Mouse (Mus musculus) ES-E14 (cell line): ENCODE data around the gene Muc4. TPM values are rescaled to one million over a fixed set of nuclear protein-coding genes. Genes with fewer than 3 reads are reported as not detected.

Experiments used
- DNase-seq: peaks from one replicate; pipeline ENCODE4 v3.0.0-alpha.2; 2013; ENCODE audit warnings: low read depth, low spot score
- H3K27ac ChIP-seq: 2 replicates; pipeline ENCODE4 v1.5.1; 2012; ENCODE audit warnings: low read depth, mild to moderate bottlenecking, low read length, moderate library complexity, mixed read lengths; ENCODE audit not compliant: poor library complexity, insufficient read depth, severe bottlenecking
- H3K36me3 ChIP-seq: 2 replicates; pipeline ENCODE4 v1.6.1; 2012; ENCODE audit warnings: mild to moderate bottlenecking, low read length, moderate library complexity, mixed read lengths; ENCODE audit not compliant: control insufficient read depth, poor library complexity, insufficient read depth, severe bottlenecking
- H3K4me1 ChIP-seq, 2 experiments: fragments of 150-350 bp in 1 of 2; sonication (generic) in 1 of 2; 2 replicates each; pipeline ENCODE4 v1.6.1; 2012; ENCODE audit warnings: low read length in 2 of 2, mild to moderate bottlenecking in 1 of 2, mixed read lengths in 1 of 2; ENCODE audit not compliant: control insufficient read depth in 2 of 2, insufficient read depth in 2 of 2, poor library complexity in 1 of 2
- H3K4me3 ChIP-seq, 2 experiments: fragments of 150-350 bp in 1 of 2; sonication (generic) in 1 of 2; 2 replicates each; pipeline ENCODE4 v1.5.1; 2012; ENCODE audit warnings: low read length in 2 of 2, low read depth in 1 of 2, mild to moderate bottlenecking in 1 of 2, mixed read lengths in 1 of 2; ENCODE audit not compliant: insufficient read depth in 1 of 2, poor library complexity in 1 of 2, severe bottlenecking in 1 of 2
- H3K9ac ChIP-seq: 2 replicates; pipeline ENCODE4 v1.6.1; 2012; ENCODE audit warnings: low read depth, mild to moderate bottlenecking, low read length, mixed read lengths; ENCODE audit not compliant: poor library complexity, insufficient read depth, severe bottlenecking
- H3K9me3 ChIP-seq: fragments of 150-350 bp; sonication (generic); 2 replicates; pipeline ENCODE4 v1.6.1; 2012; ENCODE audit warnings: low read depth, mild to moderate bottlenecking, low read length; ENCODE audit not compliant: control insufficient read depth, insufficient read depth
- CHD2 ChIP-seq: IDR thresholded peaks from 2 replicates; pipeline ENCODE4 v1.6.1; 2014; ENCODE audit warnings: mild to moderate bottlenecking, low read depth, low read length, inconsistent platforms
- HCFC1 ChIP-seq: IDR thresholded peaks from 2 replicates; pipeline ENCODE4 v1.6.1; 2012; ENCODE audit warnings: low read length, inconsistent platforms, borderline replicate concordance; ENCODE audit not compliant: insufficient read depth
- MAFK ChIP-seq: IDR thresholded peaks from 2 replicates; pipeline ENCODE4 v1.6.1; 2014; ENCODE audit warnings: mild to moderate bottlenecking, low read depth, low read length, inconsistent platforms; ENCODE audit not compliant: insufficient read depth
- ZC3H11A ChIP-seq: IDR thresholded peaks from 2 replicates; pipeline ENCODE4 v1.6.1; 2012; ENCODE audit warnings: low read depth, mild to moderate bottlenecking, inconsistent platforms, low read length, borderline replicate concordance
- ZNF384 ChIP-seq: IDR thresholded peaks from 2 replicates; pipeline ENCODE4 v1.6.1; 2012; ENCODE audit warnings: low read depth, low read length, inconsistent platforms
- in situ Hi-C, 2 experiments: fragments of 600-800 bp; cut with MboI; formaldehyde crosslinking; loops; one replicate each; pipeline ENCODE4 v1.15.1; 2025; ENCODE audit warnings: low sequenced_read_pairs in 2 of 2, inconsistent platforms in 1 of 2; ENCODE audit not compliant: unreplicated experiment in 2 of 2
- total RNA-seq: library from RNA; depleted of rRNA; stranded (reverse); fragments of 300-350 nt; gene quantifications from 2 replicates; pipeline ENCODE4 v1.2.3, GENCODE M21; 2012

The Muc4 gene
- total RNA-seq, 1 experiment: 0.13 TPM

DNA sequence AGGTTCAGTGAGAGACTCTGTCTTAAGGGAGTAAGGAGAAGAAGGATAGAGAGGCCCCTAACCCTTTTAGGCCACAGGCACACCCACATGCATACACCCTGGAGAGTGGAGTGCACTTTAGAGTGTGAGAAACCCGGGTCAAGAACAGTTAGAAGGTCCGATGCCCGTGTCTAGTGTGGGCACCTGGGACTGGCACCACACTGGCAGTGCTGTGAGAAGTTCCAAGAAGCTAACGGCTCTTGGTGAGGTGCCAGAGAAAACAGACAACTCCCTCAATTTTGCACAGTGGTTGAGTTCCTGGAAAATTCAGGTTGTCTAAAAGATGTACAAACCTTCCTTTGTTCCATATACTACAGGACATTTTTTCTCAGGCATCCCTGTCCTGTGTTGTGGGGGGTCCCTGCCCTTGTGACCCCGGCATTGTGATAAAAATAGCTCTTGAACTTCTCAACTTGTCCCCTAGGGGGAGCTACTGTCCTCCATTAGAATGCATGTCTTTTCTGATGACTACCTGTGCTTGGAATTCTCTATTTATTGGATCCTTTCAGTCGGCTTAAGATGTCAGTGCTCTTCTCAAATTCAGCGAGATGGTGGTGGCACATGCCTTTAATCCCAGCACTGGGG, 38.7 kb upstream of the Muc4 start:
- DNase-seq: peak; percentile 71
- Histone ChIP-seq H3K9me3 (no peaks in the 10 kb centered on the region), H3K9ac (no peak overlapping the region), H3K4me3 (no peak overlapping the region), H3K36me3 (no peaks in the 10 kb centered on the region), H3K27ac (no peak overlapping the region), H3K4me1 (peaks cover 0 to 4% of the 10 kb centered on the region in 2 experiments; a peak in 1 of 4 replicates)
- in situ Hi-C loops: no loop called here
- no peak for TF ChIP-seq ZNF384
- TF ChIP-seq HCFC1: no peak
- TF ChIP-seq MAFK: no peak
- no peak for TF ChIP-seq ZC3H11A
- no peak for TF ChIP-seq CHD2

DNA sequence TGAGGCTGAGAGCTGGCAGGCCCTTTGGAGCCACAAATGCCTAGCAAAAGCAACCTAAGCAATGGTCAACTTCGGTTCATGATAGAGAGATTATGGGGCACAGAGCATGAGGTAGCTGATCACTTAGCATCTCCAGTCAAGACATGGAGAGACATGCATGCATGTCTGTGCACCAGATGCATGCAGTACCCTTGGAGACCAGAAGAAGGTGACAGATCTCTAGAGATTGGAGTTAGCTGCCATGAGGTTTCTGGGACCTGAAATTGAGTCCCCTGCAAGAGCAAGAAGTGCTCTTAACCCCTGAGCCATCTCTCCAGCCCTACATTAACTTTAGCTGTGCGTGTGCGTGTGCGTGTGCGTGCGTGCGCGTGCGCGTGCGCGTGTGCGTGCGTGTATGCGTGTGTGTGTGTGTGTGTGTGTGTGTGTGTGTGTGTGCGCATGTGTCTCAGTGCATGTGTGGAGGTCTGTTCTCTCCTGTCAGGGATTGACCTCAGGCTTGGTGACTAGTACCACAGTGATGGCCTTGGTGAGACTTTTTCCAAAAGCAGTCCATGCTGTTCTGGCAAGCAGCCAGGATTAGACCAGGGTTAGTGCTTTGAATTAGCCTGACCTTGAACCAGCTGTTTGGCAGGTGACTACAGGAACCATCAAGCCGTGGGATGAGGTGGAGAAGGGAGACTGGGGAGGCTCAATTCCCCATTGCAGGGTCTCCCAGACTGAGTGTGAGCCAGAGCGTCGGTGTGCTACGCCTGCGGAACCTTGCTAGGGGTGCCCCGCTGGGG, 37.8 kb upstream of the Muc4 start:
- H3K36me3 ChIP-seq: no peaks in the 10 kb centered on the region
- no peak overlapping the region for H3K4me3 ChIP-seq
- peak; percentile 38 for DNase-seq
- TF ChIP-seq CHD2: no peak
- TF ChIP-seq ZNF384: no peak
- TF ChIP-seq HCFC1: no peak
- no peak for TF ChIP-seq ZC3H11A
- TF ChIP-seq MAFK: no peak
- H3K9me3 ChIP-seq: no peaks in the 10 kb centered on the region
- peaks cover 0 to 4% of the 10 kb centered on the region in 2 experiments; a peak in 1 of 4 replicates for H3K4me1 ChIP-seq
- no peak overlapping the region for H3K27ac ChIP-seq
- H3K9ac ChIP-seq: no peak overlapping the region
- in situ Hi-C loops: no loop called here

DNA sequence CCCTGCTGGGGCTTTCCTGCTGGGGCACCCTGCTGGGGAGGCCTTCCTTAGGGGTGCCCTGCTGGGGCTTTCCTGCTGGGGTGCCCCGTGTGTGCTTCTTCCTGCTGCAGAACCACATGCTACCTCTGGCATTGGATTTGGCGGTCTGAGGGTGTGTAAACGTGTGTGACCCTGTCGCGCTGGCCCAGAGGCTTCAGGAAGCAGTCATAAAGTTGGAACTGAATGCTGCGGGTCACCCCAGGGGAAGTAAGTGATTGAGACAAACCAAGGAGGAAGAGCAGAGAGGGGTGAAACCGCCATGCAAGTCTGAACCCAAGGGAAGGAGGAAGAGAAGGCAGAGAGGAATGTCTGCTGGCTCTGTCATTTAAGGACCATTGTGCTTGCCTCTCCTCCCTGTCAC, 37.1 kb upstream of the Muc4 start:
- Histone ChIP-seq H3K4me3 (peak overlapping the region in 1 of 2 experiments; percentile 26; a peak in 1 of 4 replicates), H3K27ac (no peak overlapping the region), H3K9me3 (no peaks in the 10 kb centered on the region), H3K9ac (no peak overlapping the region; the same call in 1 of the 2 replicates), H3K36me3 (no peaks in the 10 kb centered on the region), H3K4me1 (peaks cover 0 to 4% of the 10 kb centered on the region in 2 experiments; a peak in 1 of 4 replicates)
- in situ Hi-C loops: no loop called here
- TF ChIP-seq CHD2: no peak
- TF ChIP-seq ZC3H11A: no peak
- TF ChIP-seq MAFK: no peak
- TF ChIP-seq HCFC1: no peak
- no peak for TF ChIP-seq ZNF384
- DNase-seq: no peak

DNA sequence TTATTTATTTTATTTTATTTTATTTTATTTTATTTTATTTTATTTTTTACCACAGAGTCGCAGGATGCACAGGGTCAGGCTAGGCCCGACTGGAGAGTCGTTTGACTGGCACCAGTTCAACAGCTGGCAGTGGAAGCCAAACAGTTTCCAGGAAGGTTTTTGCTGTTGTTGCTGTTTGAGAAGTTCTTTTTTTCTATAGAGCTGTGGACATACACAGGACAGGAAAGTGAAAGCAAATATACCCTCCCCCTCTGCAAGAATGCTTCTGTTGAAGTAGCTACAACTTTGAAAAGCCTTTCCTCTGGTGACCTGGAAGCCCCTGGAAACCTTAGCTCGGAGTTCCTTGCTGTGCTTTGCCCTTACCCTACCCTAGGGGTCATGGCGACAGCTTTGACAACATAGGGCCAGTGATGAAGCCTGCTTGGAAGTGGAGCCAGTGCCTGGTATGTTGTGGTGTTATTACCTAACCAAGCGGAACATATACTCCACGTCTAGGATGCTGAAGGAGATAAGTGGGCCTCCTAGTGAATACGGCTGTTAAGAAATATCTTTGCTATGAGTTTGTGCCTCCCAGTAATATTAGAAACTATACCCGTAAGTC, 32.3 kb upstream of the Muc4 start:
- Histone ChIP-seq H3K4me1 (0 out of 4 replicates have a peak, but pooled peaks cover 0 to 2% of the 10 kb centered on the region in 2 experiments), H3K36me3 (no peaks in the 10 kb centered on the region), H3K9ac (no peak overlapping the region), H3K9me3 (no peaks in the 10 kb centered on the region), H3K4me3 (no peak overlapping the region), H3K27ac (no peak overlapping the region)
- in situ Hi-C loops: no loop called here
- DNase-seq: no peak
- TF ChIP-seq MAFK (no peak), HCFC1 (no peak), ZNF384 (no peak), CHD2 (no peak), ZC3H11A (no peak)
